In the genomic region with DNA sequence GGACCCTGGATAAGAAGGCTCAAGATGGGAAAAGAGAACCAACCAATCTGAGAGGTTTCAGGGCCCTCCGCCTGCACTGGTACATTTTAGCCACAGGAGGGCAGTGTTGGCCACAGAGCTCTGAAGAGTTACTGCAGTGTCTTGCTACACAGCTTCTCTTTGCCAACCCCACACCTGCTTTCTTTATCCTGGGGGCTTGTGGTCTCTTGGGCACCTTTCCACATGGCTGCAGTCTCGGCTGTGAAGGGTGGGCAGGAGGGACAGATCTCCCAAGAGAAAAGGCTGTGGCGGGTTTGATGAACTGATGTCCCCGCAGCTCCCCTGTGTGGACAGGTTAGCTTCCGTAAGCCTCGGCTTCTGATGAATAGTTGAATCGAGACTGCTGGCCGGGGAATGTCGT, we compare ENCODE assay signal across 8 mouse cellular contexts. TPM values are rescaled to one million over a fixed set of nuclear protein-coding genes. Genes with fewer than 3 reads are reported as not detected.
DNase-seq lines count a peak whose midpoint lies in the region; ATAC-seq and TF ChIP-seq lines count a peak whose summit lies in the region.

No protein-coding gene starts in this region.

- no peaks in the 10 kb centered on the region for H3K4me1 ChIP-seq in bone marrow macrophage, adult 2 months (ENCODE audit: control insufficient read depth, insufficient read depth, low read length)
- H3K4me1 ChIP-seq in heart, embryonic 12.5 days (replicated peaks), result peaks cover 7% of the 10 kb centered on the region
- peaks cover 39% of the 10 kb centered on the region for H3K4me1 ChIP-seq in kidney, embryonic 16.5 days (ENCODE audit: insufficient read depth, low read length)
- H3K4me1 ChIP-seq in liver, adult 2 months (ENCODE audit: control insufficient read depth, insufficient read depth, low read length), result 0 out of 2 replicates have a peak, but pooled peaks cover 1% of the 10 kb centered on the region
- H3K4me1 ChIP-seq in stomach, embryonic 16.5 days (ENCODE audit: control insufficient read depth, insufficient read depth, low read length), result peaks cover 16% of the 10 kb centered on the region

- H3K9me3 ChIP-seq in heart, embryonic 12.5 days (replicated peaks), result no peaks in the 10 kb centered on the region
- no peaks in the 10 kb centered on the region for H3K9me3 ChIP-seq in kidney, embryonic 16.5 days (ENCODE audit: low read length)
- no peaks in the 10 kb centered on the region for H3K9me3 ChIP-seq in stomach, embryonic 16.5 days (replicated peaks; ENCODE audit: control insufficient read depth, low read length)

- peak; percentile 83 for ATAC-seq in erythroblast, adult 5-6 weeks (replicated peaks; ENCODE audit: low FRiP score, poor library complexity, severe bottlenecking)
- ATAC-seq in heart, embryonic 12.5 days (ENCODE audit: insufficient number of reproducible peaks, low FRiP score), result 0 out of 2 replicates have a peak, but pooled peaks have one; percentile 46
- ATAC-seq in kidney, embryonic 16.5 days (ENCODE audit: low FRiP score, low TSS enrichment), result no peak; the same call in 1 of the 2 replicates
- peak; percentile 53; the same call in 1 of the 2 replicates for ATAC-seq in stomach, embryonic 16.5 days (ENCODE audit: insufficient read depth, low FRiP score)

- 30% methylated on average over 9 of the region's 9 CpGs for WGBS in heart, embryonic 12.5 days
- WGBS in kidney, embryonic 16.5 days, result 16% methylated on average over 9 of the region's 9 CpGs
- WGBS in liver, adult 2 months, result 18% methylated on average over 9 of the region's 9 CpGs
- WGBS in stomach, embryonic 16.5 days, result 15% methylated on average over 9 of the region's 9 CpGs

- H3K27me3 ChIP-seq in heart, embryonic 12.5 days (replicated peaks), result peaks cover 19% of the 10 kb centered on the region; the same call in 1 of the 2 replicates
- H3K27me3 ChIP-seq in kidney, embryonic 16.5 days (ENCODE audit: insufficient read depth, low read length), result peaks cover 8% of the 10 kb centered on the region; the same call in 1 of the 2 replicates
- H3K27me3 ChIP-seq in liver, adult 2 months (ENCODE audit: control insufficient read depth, insufficient read depth, low read length), result no peaks in the 10 kb centered on the region
- H3K27me3 ChIP-seq in stomach, embryonic 16.5 days (ENCODE audit: control insufficient read depth, insufficient read depth, low read length), result no peaks in the 10 kb centered on the region

- no peak overlapping the region for H3K27ac ChIP-seq in bone marrow macrophage, adult 2 months (ENCODE audit: insufficient read depth, low read depth, low read length)
- no peak overlapping the region for H3K27ac ChIP-seq in heart, embryonic 12.5 days (ENCODE audit: poor library complexity, severe bottlenecking)
- H3K27ac ChIP-seq in kidney, embryonic 16.5 days (ENCODE audit: low read length), result no peak overlapping the region
- H3K27ac ChIP-seq in liver, adult 2 months (replicated peaks; ENCODE audit: insufficient read depth, low read depth, low read length), result no peak overlapping the region
- no peak overlapping the region for H3K27ac ChIP-seq in stomach, embryonic 16.5 days (ENCODE audit: low read length)

- H3K9ac ChIP-seq in heart, embryonic 12.5 days, result no peak overlapping the region
- H3K9ac ChIP-seq in kidney, embryonic 16.5 days (replicated peaks; ENCODE audit: low read length), result peak overlapping the region; percentile 24; the same call in 1 of the 2 replicates
- H3K9ac ChIP-seq in liver, adult 2 months (ENCODE audit: low read depth, low read length), result no peak overlapping the region
- H3K9ac ChIP-seq in stomach, embryonic 16.5 days (ENCODE audit: low read length), result peak overlapping the region; percentile 26; the same call in 1 of the 2 replicates

- peak; percentile 94 for TF ChIP-seq CTCF in bone marrow macrophage, adult 2 months (IDR thresholded peaks at IDR 0.05; ENCODE audit: low read depth, low read length)
- TF ChIP-seq CTCF in liver, adult 2 months (IDR thresholded peaks at IDR 0.05; ENCODE audit: low read depth, low read length), result peak; percentile 88

- H3K79me2 ChIP-seq in liver, adult 2 months (ENCODE audit: control insufficient read depth, insufficient read depth, low read length), result no peaks in the 10 kb centered on the region

- H3K4me3 ChIP-seq in bone marrow macrophage, adult 2 months (ENCODE audit: insufficient read depth, low read length), result no peak overlapping the region
- no peak overlapping the region for H3K4me3 ChIP-seq in heart, embryonic 12.5 days
- peak overlapping the region; percentile 25 for H3K4me3 ChIP-seq in kidney, embryonic 16.5 days (ENCODE audit: low read length)
- H3K4me3 ChIP-seq in liver, adult 2 months (ENCODE audit: insufficient read depth, low read depth, low read length), result no peak overlapping the region
- peak overlapping the region; percentile 34 for H3K4me3 ChIP-seq in stomach, embryonic 16.5 days (replicated peaks; ENCODE audit: low read length)

- H3K36me3 ChIP-seq in heart, embryonic 12.5 days, result no peaks in the 10 kb centered on the region
- no peaks in the 10 kb centered on the region for H3K36me3 ChIP-seq in kidney, embryonic 16.5 days (ENCODE audit: insufficient read depth, low read length)
- H3K36me3 ChIP-seq in liver, adult 2 months (ENCODE audit: control insufficient read depth, insufficient read depth, low read length), result no peaks in the 10 kb centered on the region
- H3K36me3 ChIP-seq in stomach, embryonic 16.5 days (ENCODE audit: control insufficient read depth, insufficient read depth, low read length), result no peaks in the 10 kb centered on the region

- H3K4me2 ChIP-seq in heart, embryonic 12.5 days, result peak overlapping the region; percentile 26; the same call in 1 of the 2 replicates
- peak overlapping the region; percentile 49 for H3K4me2 ChIP-seq in kidney, embryonic 16.5 days (replicated peaks; ENCODE audit: low read depth, low read length)
- peak overlapping the region; percentile 45 for H3K4me2 ChIP-seq in stomach, embryonic 16.5 days (ENCODE audit: low read depth, low read length)

- TF ChIP-seq POLR2A in bone marrow macrophage, adult 2 months (IDR thresholded peaks at IDR 0.05; ENCODE audit: borderline replicate concordance, low read depth, low read length), result no peak
- no peak for TF ChIP-seq POLR2A in liver, adult 2 months (IDR thresholded peaks at IDR 0.05; ENCODE audit: extremely low read depth, insufficient read depth, low read length)

- peak; percentile 73 for DNase-seq in CD4-positive helper T cell, adult 2 months (ENCODE audit: low read depth, low spot score)
- DNase-seq in liver, adult 2 months (ENCODE audit: extremely low read depth, low read depth, low spot score), result peak; percentile 39
- peak; percentile 67 to 79 for DNase-seq in natural killer cell, adult 2 months (ENCODE audit: low spot score in 2 of 2)

RNA-seq across cellular contexts. Expression of gene Gpr61, which starts 10.1 kb away (rescaled TPM):
- not detected in 2 replicates for polyA plus RNA-seq in bone marrow macrophage, adult 2 months (2012; ENCODE audit: insufficient read depth, insufficient read length, missing spikeins)
- total RNA-seq in erythroblast, adult 5-6 weeks (2015; ENCODE audit: low replicate concordance), result not detected in 2 replicates
- not detected in 2 replicates for total RNA-seq in erythroblast, adult 5-6 weeks (2017; ENCODE audit: low replicate concordance)
- polyA plus RNA-seq in heart, embryonic 12.5 days (2016; fragmentation: Nextera tagmentation; extraction: Ambion mirVana), result 0.19 and 0.27 TPM in 2 replicates
- polyA plus RNA-seq in kidney, embryonic 16.5 days (2015; fragmentation: Nextera tagmentation; extraction: Ambion mirVana), result 0.06 and 0.08 TPM in 2 replicates
- total RNA-seq in liver, adult 2 months (2014; rRNA removed), result not detected in 2 replicates
- not detected in 2 replicates for polyA plus RNA-seq in liver, adult 2 months (2012; rRNA removed)
- polyA plus RNA-seq in stomach, embryonic 16.5 days (2015; fragmentation: Nextera tagmentation; extraction: Ambion mirVana), result 0.15 and 0.20 TPM in 2 replicates

RNA-seq across cellular contexts. Expression of gene Gnai3, which starts 18.9 kb away (rescaled TPM):
- polyA plus RNA-seq in bone marrow macrophage, adult 2 months (2012; ENCODE audit: insufficient read depth, insufficient read length, missing spikeins), result 61.2 and 65.1 TPM in 2 replicates
- 46.8 and 63.4 TPM in 2 replicates for total RNA-seq in erythroblast, adult 5-6 weeks (2015; ENCODE audit: low replicate concordance)
- total RNA-seq in erythroblast, adult 5-6 weeks (2017; ENCODE audit: low replicate concordance), result 38.2 and 46.0 TPM in 2 replicates
- polyA plus RNA-seq in heart, embryonic 12.5 days (2016; fragmentation: Nextera tagmentation; extraction: Ambion mirVana), result 94.9 and 97.0 TPM in 2 replicates
- polyA plus RNA-seq in kidney, embryonic 16.5 days (2015; fragmentation: Nextera tagmentation; extraction: Ambion mirVana), result 188 and 196 TPM in 2 replicates
- 89.5 and 92.8 TPM in 2 replicates for total RNA-seq in liver, adult 2 months (2014; rRNA removed)
- polyA plus RNA-seq in liver, adult 2 months (2012; rRNA removed), result 19.0 and 24.6 TPM in 2 replicates
- 177 and 182 TPM in 2 replicates for polyA plus RNA-seq in stomach, embryonic 16.5 days (2015; fragmentation: Nextera tagmentation; extraction: Ambion mirVana)

RNA-seq across cellular contexts. Expression of gene Amigo1, which starts 21.3 kb away (rescaled TPM):
- polyA plus RNA-seq in bone marrow macrophage, adult 2 months (2012; ENCODE audit: insufficient read depth, insufficient read length, missing spikeins), result 3.3 and 5.7 TPM in 2 replicates
- total RNA-seq in erythroblast, adult 5-6 weeks (2015; ENCODE audit: low replicate concordance), result not detected in 2 replicates
- 0.77 TPM in 1 of 2 replicates, not detected in the other for total RNA-seq in erythroblast, adult 5-6 weeks (2017; ENCODE audit: low replicate concordance)
- polyA plus RNA-seq in heart, embryonic 12.5 days (2016; fragmentation: Nextera tagmentation; extraction: Ambion mirVana), result 4.5 and 5.0 TPM in 2 replicates
- polyA plus RNA-seq in kidney, embryonic 16.5 days (2015; fragmentation: Nextera tagmentation; extraction: Ambion mirVana), result 5.4 and 5.8 TPM in 2 replicates
- total RNA-seq in liver, adult 2 months (2014; rRNA removed), result 2.7 and 3.8 TPM in 2 replicates
- polyA plus RNA-seq in liver, adult 2 months (2012; rRNA removed), result 9.3 and 15.1 TPM in 2 replicates
- polyA plus RNA-seq in stomach, embryonic 16.5 days (2015; fragmentation: Nextera tagmentation; extraction: Ambion mirVana), result 2.4 and 3.1 TPM in 2 replicates

RNA-seq across cellular contexts. Expression of gene Cyb561d1, which starts 36.2 kb away (rescaled TPM):
- 10.1 and 11.6 TPM in 2 replicates for polyA plus RNA-seq in bone marrow macrophage, adult 2 months (2012; ENCODE audit: insufficient read depth, insufficient read length, missing spikeins)
- total RNA-seq in erythroblast, adult 5-6 weeks (2015; ENCODE audit: low replicate concordance), result 0.63 and 1.3 TPM in 2 replicates
- 1.1 and 1.7 TPM in 2 replicates for total RNA-seq in erythroblast, adult 5-6 weeks (2017; ENCODE audit: low replicate concordance)
- 3.4 and 3.7 TPM in 2 replicates for polyA plus RNA-seq in heart, embryonic 12.5 days (2016; fragmentation: Nextera tagmentation; extraction: Ambion mirVana)
- polyA plus RNA-seq in kidney, embryonic 16.5 days (2015; fragmentation: Nextera tagmentation; extraction: Ambion mirVana), result 3.4 and 3.9 TPM in 2 replicates
- total RNA-seq in liver, adult 2 months (2014; rRNA removed), result 2.1 and 2.4 TPM in 2 replicates
- 3.8 and 4.1 TPM in 2 replicates for polyA plus RNA-seq in liver, adult 2 months (2012; rRNA removed)
- polyA plus RNA-seq in stomach, embryonic 16.5 days (2015; fragmentation: Nextera tagmentation; extraction: Ambion mirVana), result 4.3 and 4.4 TPM in 2 replicates

RNA-seq across cellular contexts. Expression of gene Atxn7l2, which starts 45.9 kb away (rescaled TPM):
- polyA plus RNA-seq in bone marrow macrophage, adult 2 months (2012; ENCODE audit: insufficient read depth, insufficient read length, missing spikeins), result 5.6 and 6.4 TPM in 2 replicates
- 0.58 and 0.84 TPM in 2 replicates for total RNA-seq in erythroblast, adult 5-6 weeks (2015; ENCODE audit: low replicate concordance)
- total RNA-seq in erythroblast, adult 5-6 weeks (2017; ENCODE audit: low replicate concordance), result 0.56 and 1.4 TPM in 2 replicates
- polyA plus RNA-seq in heart, embryonic 12.5 days (2016; fragmentation: Nextera tagmentation; extraction: Ambion mirVana), result 8.9 and 9.1 TPM in 2 replicates
- polyA plus RNA-seq in kidney, embryonic 16.5 days (2015; fragmentation: Nextera tagmentation; extraction: Ambion mirVana), result 18.7 and 22.2 TPM in 2 replicates
- total RNA-seq in liver, adult 2 months (2014; rRNA removed), result 0.28 and 0.34 TPM in 2 replicates
- polyA plus RNA-seq in liver, adult 2 months (2012; rRNA removed), result 1.7 and 2.0 TPM in 2 replicates
- polyA plus RNA-seq in stomach, embryonic 16.5 days (2015; fragmentation: Nextera tagmentation; extraction: Ambion mirVana), result 11.5 and 12.5 TPM in 2 replicates

Comparison
In these comparisons a context has a peak if more than half of its experiments do, and no peak if none do; other contexts are left out.
1. H3K4me3 ChIP-seq: peak in kidney, embryonic 16.5 days (single experiment) and stomach, embryonic 16.5 days (single experiment); none in bone marrow macrophage, adult 2 months (single experiment), heart, embryonic 12.5 days (single experiment) and liver, adult 2 months (single experiment).
2. H3K9ac ChIP-seq: peak in kidney, embryonic 16.5 days (single experiment) and stomach, embryonic 16.5 days (single experiment); none in heart, embryonic 12.5 days (single experiment) and liver, adult 2 months (single experiment).
3. Peak in every context shown above with its lines, with median percentiles within 50 percentile points of each other: DNase-seq and H3K4me2 ChIP-seq.